Mouse (Mus musculus) liver, embryonic 12.5 days (tissue): ENCODE measurements around the gene Tcl1b3. TPM values are rescaled to one million over a fixed set of nuclear protein-coding genes. Genes with fewer than 3 reads are reported as not detected.
"Not testable (repeated sequence)": the region's sequence is repeated elsewhere in the genome, so short reads cannot be mapped to it uniquely, and the experiment has no call there.

Source experiments
- ATAC-seq: fragments of 200-750 bp; cut with Nextera tagmentation; 2 replicates; pipeline ENCODE4 v1.8.0; 2017; ENCODE audit warnings: moderate number of reproducible peaks, mild to moderate bottlenecking, moderate library complexity
- H3K27ac ChIP-seq: fragments of 300-500 bp; sonication (generic); 2 replicates; pipeline ENCODE4 v1.5.1; 2016; ENCODE audit warnings: mild to moderate bottlenecking
- H3K27me3 ChIP-seq: fragments of 300-500 bp; sonication (generic); replicated peaks from 2 replicates; pipeline ENCODE4 v1.6.1; 2016; ENCODE audit warnings: mild to moderate bottlenecking, moderate library complexity
- H3K36me3 ChIP-seq: fragments of 300-500 bp; sonication (generic); 2 replicates; pipeline ENCODE4 v1.6.1; 2016; ENCODE audit warnings: mild to moderate bottlenecking, moderate library complexity
- H3K4me1 ChIP-seq: fragments of 300-500 bp; sonication (generic); 2 replicates; pipeline ENCODE4 v1.6.1; 2016
- H3K4me2 ChIP-seq: fragments of 300-500 bp; sonication (generic); 2 replicates; pipeline ENCODE4 v1.6.1; 2016; ENCODE audit warnings: mild to moderate bottlenecking, moderate library complexity
- H3K4me3 ChIP-seq: fragments of 300-500 bp; sonication (generic); 2 replicates; pipeline ENCODE4 v1.5.1; 2016; ENCODE audit warnings: mild to moderate bottlenecking, moderate library complexity
- H3K9ac ChIP-seq: fragments of 300-500 bp; sonication (generic); 2 replicates; pipeline ENCODE4 v1.6.1; 2016; ENCODE audit warnings: mild to moderate bottlenecking, moderate library complexity
- H3K9me3 ChIP-seq: fragments of 300-500 bp; sonication (generic); replicated peaks from 2 replicates; pipeline ENCODE4 v1.6.1; 2016; ENCODE audit warnings: mild to moderate bottlenecking, moderate library complexity
- WGBS: fragments of 180-500 bp; shearing (Covaris S2); methylation state at CpG from one replicate; pipeline ENCODE4 v1.1.7; 2016; ENCODE audit not compliant: insufficient replicate concordance; 5-methylcytosine and 5-hydroxymethylcytosine counted together
- polyA plus RNA-seq: library from polyadenylated mRNA; unstranded; fragments of >200 nt; fragmentation: Nextera tagmentation; extraction: Ambion mirVana; gene quantifications from 2 replicates; pipeline ENCODE4 v1.2.1, GENCODE M21; 2016

The Tcl1b3 gene
- polyA plus RNA-seq, 1 experiment from 2014 or later = not detected

DNA sequence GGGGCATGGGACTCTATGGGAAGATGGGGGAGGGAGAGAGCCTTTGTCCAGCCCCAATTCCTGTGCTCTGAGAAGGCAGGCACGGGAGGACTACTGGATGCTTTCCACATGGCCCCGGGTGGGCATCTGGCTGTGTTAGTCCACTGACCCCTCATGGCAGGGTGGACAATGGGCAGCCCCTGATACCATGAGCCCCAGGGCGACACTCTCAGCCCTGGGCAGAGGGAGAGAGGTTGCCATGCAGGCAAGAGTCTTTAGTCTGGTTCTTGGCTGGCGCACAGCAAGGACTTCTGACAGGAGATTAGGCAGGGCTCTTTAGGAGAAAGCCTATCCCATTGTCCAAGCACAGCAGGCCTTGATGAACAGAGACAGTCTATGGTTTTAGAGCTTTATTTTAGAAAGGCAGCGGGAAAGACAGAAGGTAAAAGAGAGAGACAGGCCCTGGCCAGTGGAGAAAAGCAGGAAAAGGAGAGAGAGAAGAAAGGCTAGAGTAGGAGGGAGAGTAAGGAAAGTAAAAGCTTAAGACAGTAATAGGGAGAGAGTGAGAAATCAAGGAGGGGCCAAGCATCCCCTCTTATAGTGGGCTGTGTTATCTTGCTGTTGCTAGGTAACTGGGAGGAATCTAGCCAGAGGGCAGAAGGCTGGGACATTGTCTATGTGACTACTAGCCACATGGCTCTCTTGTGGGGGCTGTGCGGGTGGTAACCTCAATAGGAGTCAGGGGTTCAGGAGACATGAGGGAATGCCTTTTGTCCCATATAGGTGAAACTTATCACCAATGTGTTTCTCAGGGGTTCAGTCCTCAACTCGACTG is 9.0 kb downstream of the Tcl1b3 start:
- not testable (repeated sequence) for ATAC-seq, H3K9me3 ChIP-seq, H3K9ac ChIP-seq, H3K27me3 ChIP-seq, H3K4me1 ChIP-seq, H3K27ac ChIP-seq, H3K36me3 ChIP-seq, H3K4me2 ChIP-seq, H3K4me3 ChIP-seq
- WGBS = 48% methylated on average over 7 of the region's 7 CpGs

- not testable (repeated sequence) for H3K4me1 ChIP-seq, H3K9ac ChIP-seq, H3K27me3 ChIP-seq, H3K36me3 ChIP-seq, H3K27ac ChIP-seq, H3K9me3 ChIP-seq, ATAC-seq, H3K4me2 ChIP-seq, H3K4me3 ChIP-seq
- WGBS = 47% methylated on average over 1 of the region's 1 CpGs
Observed at GRCm38 (mm10) chr12:105201657-105202056, 10.8 kb downstream of the Tcl1b3 start, which contains the start of gene Tcl1b4. Gene Tcl1b4 (plus strand): TSS chr12:105201957.

DNA sequence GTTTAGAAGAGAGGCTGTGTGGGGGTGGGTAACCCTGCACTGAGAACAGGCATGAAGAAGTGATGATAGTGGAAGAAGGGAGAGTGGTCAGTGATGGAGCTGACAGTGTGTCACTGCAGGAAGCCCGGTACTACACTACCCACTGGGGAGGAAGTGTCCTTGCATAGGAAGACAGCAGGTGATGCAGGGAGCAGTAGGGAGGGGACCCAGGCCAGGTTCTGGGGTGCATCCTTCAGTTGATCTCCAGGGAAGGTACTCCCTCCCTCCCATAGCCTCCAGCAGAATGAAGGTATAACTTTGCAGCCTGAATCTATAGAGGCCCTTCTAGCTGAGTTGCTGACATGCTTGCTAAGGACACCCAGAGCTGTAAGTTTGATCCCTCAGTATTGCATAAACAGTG is 16.2 kb downstream of the Tcl1b3 start:
- Histone ChIP-seq H3K36me3 (no peaks in the 10 kb centered on the region), H3K9me3 (no peaks in the 10 kb centered on the region), H3K4me1 (no peaks in the 10 kb centered on the region), H3K4me3 (no peak overlapping the region), H3K9ac (no peak overlapping the region), H3K4me2 (no peak overlapping the region), H3K27me3 (no peaks in the 10 kb centered on the region), H3K27ac (no peak overlapping the region)
- no peak for ATAC-seq
- 24% methylated on average over 1 of the region's 1 CpGs for WGBS

GRCm38 (mm10) chr12:105208441-105208840 is 17.6 kb downstream of the Tcl1b3 start:
- 79% methylated on average over 1 of the region's 1 CpGs for WGBS
- Histone ChIP-seq H3K9me3 (no peaks in the 10 kb centered on the region), H3K27me3 (no peaks in the 10 kb centered on the region), H3K27ac (no peak overlapping the region), H3K4me1 (no peaks in the 10 kb centered on the region), H3K9ac (no peak overlapping the region), H3K4me3 (no peak overlapping the region), H3K36me3 (no peaks in the 10 kb centered on the region), H3K4me2 (no peak overlapping the region)
- no peak for ATAC-seq

DNA sequence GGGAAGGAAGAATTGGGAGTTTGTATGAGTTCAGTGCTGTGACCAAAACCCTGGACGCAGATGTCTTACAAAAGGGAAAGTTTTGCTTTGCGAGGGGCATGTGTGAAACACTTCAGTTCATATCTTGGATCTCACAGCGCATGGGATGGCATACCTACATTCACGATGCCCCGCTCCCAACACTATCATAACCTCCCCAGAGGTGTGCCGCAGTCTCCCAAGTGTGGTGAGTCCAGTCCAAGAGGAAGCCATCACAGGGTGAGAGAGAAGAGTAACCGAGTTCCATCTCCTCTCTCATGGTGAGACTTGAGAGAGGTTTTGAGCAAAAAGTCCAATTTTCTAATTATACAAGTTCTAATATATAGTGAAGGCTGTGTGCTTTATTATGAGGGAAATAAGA is 18.4 kb downstream of the Tcl1b3 start:
- Histone ChIP-seq H3K9ac (no peak overlapping the region), H3K4me2 (no peak overlapping the region), H3K4me3 (no peak overlapping the region), H3K36me3 (no peaks in the 10 kb centered on the region), H3K27me3 (no peaks in the 10 kb centered on the region), H3K9me3 (no peaks in the 10 kb centered on the region), H3K27ac (no peak overlapping the region), H3K4me1 (no peaks in the 10 kb centered on the region)
- no peak for ATAC-seq
- WGBS = 82% methylated on average over 7 of the region's 7 CpGs

GRCm38 (mm10) chr12:105217101-105217760 is 26.4 kb downstream of the Tcl1b3 start:
- Histone ChIP-seq H3K27ac (no peak overlapping the region), H3K4me3 (no peak overlapping the region), H3K9me3 (no peaks in the 10 kb centered on the region), H3K27me3 (no peaks in the 10 kb centered on the region), H3K4me2 (no peak overlapping the region), H3K9ac (no peak overlapping the region), H3K4me1 (no peaks in the 10 kb centered on the region), H3K36me3 (no peaks in the 10 kb centered on the region)
- no peak for ATAC-seq
- 64% methylated on average over 7 of the region's 7 CpGs for WGBS

DNA sequence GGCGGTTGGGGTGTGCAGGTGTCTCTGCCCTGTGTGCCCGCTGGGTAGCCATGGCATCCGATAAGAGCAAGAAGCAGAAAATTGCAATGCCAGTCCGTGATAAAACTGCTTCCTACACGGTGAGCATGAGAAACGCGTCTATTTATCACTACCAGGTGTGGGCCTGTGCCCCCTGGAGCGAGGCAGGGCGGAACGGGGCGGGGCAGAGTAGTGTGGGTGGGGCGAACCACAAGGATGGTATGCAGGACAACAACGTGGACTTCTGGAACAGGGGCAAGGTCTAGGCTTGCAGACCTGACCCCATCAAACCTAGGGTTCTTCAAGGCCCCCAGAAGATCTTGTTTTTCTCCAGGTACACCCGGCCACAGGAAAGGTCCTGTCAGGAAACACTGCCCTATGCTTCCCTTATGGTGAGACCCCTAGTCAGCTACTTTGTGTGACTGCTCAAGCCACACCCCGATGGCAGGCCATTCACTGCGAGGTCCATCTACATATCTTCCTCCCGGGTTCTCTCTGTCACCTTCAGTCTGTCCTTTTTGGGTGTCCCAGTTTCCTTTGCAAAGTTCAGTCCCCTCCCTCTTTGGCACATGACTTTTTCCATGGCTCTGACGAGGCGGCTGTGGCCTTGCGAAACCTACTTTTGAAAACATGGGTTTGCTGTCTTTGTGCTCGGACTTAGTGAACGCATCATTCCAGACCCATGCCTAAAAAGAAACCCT is 31.9 kb downstream of the Tcl1b3 start, which contains the start of gene Tcl1:
Gene Tcl1, minus strand, starts transcription at position 193 of the 719 bp plus-strand sequence.
- WGBS = 73% methylated on average over 22 of the region's 22 CpGs
- no peak for ATAC-seq

DNA sequence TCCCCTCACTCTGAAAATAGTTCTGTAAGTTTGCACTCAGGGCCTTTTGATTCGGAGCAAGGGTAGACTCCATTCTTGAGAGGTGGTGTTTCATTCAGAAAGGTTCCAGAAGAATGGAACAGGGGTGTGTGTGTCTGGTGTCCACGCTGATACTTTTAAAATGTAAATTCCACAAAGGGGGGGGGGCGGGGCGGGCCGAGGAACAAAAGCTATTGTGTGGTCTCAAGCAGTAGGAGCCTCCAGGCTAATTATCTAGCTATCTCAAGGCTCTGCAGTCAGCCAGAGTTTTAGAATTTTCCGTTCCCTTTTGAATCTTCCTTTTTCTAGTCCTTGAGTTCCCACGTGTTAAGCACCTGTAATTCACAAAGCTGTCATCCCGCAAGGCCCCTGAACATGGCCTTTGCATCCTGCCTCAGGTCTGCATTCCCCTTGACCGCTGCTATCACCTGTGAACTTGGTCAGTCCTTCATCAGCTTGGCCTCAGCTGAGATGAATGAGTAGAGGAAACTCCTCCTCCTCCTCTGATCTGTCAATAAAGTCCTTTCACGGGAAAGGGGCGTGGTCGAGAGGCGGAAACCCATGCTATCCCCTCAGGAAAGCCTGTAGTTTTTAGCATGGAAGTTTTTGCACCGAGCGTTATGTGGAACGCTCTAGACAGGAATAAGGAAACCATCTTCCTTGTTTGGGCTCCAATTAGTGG is 33.9 kb downstream of the Tcl1b3 start:
- no peak overlapping the region for H3K4me3 ChIP-seq
- WGBS = 47% methylated on average over 16 of the region's 16 CpGs

More for the DNA sequence above, 31.9 kb downstream of the Tcl1b3 start, which contains the start of gene Tcl1:
- no peak within 1 kb of the TSS for H3K9ac ChIP-seq
- H3K27me3 ChIP-seq = no peaks in the 10 kb centered on the region
- H3K4me1 ChIP-seq = no peaks in the 10 kb centered on the region
- no peak within 1 kb of the TSS for H3K27ac ChIP-seq
- H3K9me3 ChIP-seq = no peaks in the 10 kb centered on the region
- H3K36me3 ChIP-seq = no peaks in the 10 kb centered on the region
- no peak within 1 kb of the TSS for H3K4me2 ChIP-seq
- no peak within 1 kb of the TSS for H3K4me3 ChIP-seq

GRCm38 (mm10) chr12:105234362-105234761 is 43.5 kb downstream of the Tcl1b3 start:
- no peaks in the 10 kb centered on the region for H3K27me3 ChIP-seq
- H3K9me3 ChIP-seq = no peaks in the 10 kb centered on the region
- no peak for ATAC-seq
- no peak overlapping the region for H3K4me2 ChIP-seq
- no peaks in the 10 kb centered on the region for H3K36me3 ChIP-seq
- no peak overlapping the region for H3K4me3 ChIP-seq
- H3K9ac ChIP-seq = no peak overlapping the region
- H3K27ac ChIP-seq = no peak overlapping the region
- WGBS = 64% methylated on average over 11 of the region's 11 CpGs
- H3K4me1 ChIP-seq = no peaks in the 10 kb centered on the region

More for the DNA sequence above, 33.9 kb downstream of the Tcl1b3 start:
- H3K4me2 ChIP-seq = no peak overlapping the region
- no peaks in the 10 kb centered on the region for H3K36me3 ChIP-seq
- no peaks in the 10 kb centered on the region for H3K4me1 ChIP-seq
- no peaks in the 10 kb centered on the region for H3K9me3 ChIP-seq
- H3K9ac ChIP-seq = no peak overlapping the region
- no peak for ATAC-seq
- H3K27ac ChIP-seq = no peak overlapping the region
- H3K27me3 ChIP-seq = no peaks in the 10 kb centered on the region

DNA sequence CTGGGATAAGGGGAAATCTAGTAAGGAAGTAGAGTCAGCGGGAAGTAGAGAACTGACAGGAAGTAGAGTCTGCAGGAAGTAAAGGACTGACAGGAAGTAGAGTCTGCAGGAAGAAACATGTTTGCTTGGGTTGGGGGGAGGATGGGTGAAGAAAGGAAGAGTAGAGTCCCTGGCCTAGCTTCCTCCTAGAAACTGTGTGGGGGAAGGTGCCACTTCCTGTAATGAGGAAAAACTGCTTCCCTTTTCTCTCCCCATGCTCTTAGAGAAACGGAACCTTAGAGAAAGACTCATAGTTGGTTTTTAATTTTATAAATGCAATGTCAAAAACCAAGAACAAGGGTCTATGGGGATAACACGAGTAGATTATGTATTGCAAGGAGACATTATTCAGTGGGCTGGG is 44.2 kb downstream of the Tcl1b3 start:
- Histone ChIP-seq H3K4me1 (no peaks in the 10 kb centered on the region), H3K4me3 (no peak overlapping the region), H3K27ac (no peak overlapping the region), H3K27me3 (no peaks in the 10 kb centered on the region), H3K9me3 (no peaks in the 10 kb centered on the region; the same call in 1 of the 2 replicates), H3K4me2 (no peak overlapping the region), H3K9ac (no peak overlapping the region), H3K36me3 (no peaks in the 10 kb centered on the region)
- ATAC-seq = no peak
- WGBS = 27% methylated on average over 3 of the region's 3 CpGs

- Histone ChIP-seq H3K4me1 (no peaks in the 10 kb centered on the region), H3K9me3 (no peaks in the 10 kb centered on the region; the same call in none of the 2 replicates), H3K4me3 (no peak overlapping the region), H3K27me3 (no peaks in the 10 kb centered on the region), H3K36me3 (no peaks in the 10 kb centered on the region), H3K4me2 (no peak overlapping the region), H3K27ac (no peak overlapping the region), H3K9ac (no peak overlapping the region)
- WGBS = 71% methylated on average over 9 of the region's 9 CpGs
- no peak for ATAC-seq
Observed at GRCm38 (mm10) chr12:105239060-105239459, 48.2 kb downstream of the Tcl1b3 start.
